Mouse (Mus musculus): Measurements from ENCODE around the gene Susd4. TPM values are rescaled to one million over a fixed set of nuclear protein-coding genes. Genes with fewer than 3 reads are reported as not detected.

The Susd4 gene
- 2.5 and 3.6 TPM in 2 replicates for total RNA-seq (2021)
- long read RNA-seq, partial matches to known transcripts = 7 of 17 reads
- long read RNA-seq, other reads (novel, unspliced or antisense) = 6 of 17 reads

GRCm38 (mm10) chr1:182763716-182764461, at the start of gene Susd4:
Susd4 (plus strand) TSS chr1:182763860.
- peak; percentile 59 for DNase-seq

GRCm38 (mm10) chr1:182714236-182714935, 49.3 kb upstream of the Susd4 start:
- DNase-seq = no peak

- DNase-seq = no peak
These were observed 36.1 kb upstream of the Susd4 start for GRCm38 (mm10) chr1:182727541-182727940.

DNA sequence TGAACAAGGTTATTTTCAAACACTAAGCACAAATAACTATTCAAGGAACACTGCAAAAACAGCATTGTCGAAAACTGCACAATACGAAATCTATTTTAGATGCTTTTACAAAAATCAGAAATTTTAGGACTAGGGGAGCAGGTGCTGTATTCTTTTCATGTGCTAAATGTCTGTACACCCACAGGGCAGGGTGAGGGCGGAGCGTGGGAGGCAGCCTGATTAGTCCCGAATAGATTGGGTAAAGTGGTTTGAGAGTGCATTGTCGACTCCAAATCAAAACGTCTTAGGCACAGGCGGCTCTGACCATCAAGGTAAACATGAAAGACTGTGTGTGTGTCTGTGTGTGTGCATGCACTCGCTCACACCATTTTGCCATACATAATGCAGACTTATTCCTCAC, 34.7 kb upstream of the Susd4 start:
- no peak for DNase-seq

GRCm38 (mm10) chr1:182732695-182733094, 31.0 kb upstream of the Susd4 start:
- no peak for DNase-seq

- DNase-seq = no peak
These were observed 27.8 kb upstream of the Susd4 start for GRCm38 (mm10) chr1:182735891-182736290.

- DNase-seq = no peak
These were observed 16.6 kb upstream of the Susd4 start for GRCm38 (mm10) chr1:182747081-182747480.

DNA sequence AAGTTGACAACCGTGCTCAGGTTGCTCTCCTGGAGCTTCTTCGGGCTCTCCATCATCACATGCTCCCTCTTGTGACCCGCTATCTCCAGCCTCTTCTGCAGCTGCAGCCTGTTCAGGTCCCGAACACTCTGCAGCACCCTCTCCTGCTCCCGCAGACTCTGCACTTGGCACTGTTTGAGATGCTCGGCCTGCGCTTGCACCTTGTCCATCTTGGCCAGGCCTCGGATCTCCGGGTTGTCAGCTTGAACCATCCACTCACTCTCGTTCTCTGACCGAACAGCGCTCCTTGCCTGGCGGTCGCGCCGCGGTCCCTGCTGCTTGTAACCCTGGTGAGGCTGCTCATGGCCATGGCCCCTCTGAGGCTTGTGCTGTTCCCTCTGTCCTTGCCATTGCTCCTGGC, 15.8 kb upstream of the Susd4 start:
- no peak for DNase-seq

- no peak for DNase-seq
These were observed 14.6 kb upstream of the Susd4 start, which contains the start of gene Ccdc185 for GRCm38 (mm10) chr1:182749080-182749479. Ccdc185 (minus strand) TSS chr1:182749180.

DNA sequence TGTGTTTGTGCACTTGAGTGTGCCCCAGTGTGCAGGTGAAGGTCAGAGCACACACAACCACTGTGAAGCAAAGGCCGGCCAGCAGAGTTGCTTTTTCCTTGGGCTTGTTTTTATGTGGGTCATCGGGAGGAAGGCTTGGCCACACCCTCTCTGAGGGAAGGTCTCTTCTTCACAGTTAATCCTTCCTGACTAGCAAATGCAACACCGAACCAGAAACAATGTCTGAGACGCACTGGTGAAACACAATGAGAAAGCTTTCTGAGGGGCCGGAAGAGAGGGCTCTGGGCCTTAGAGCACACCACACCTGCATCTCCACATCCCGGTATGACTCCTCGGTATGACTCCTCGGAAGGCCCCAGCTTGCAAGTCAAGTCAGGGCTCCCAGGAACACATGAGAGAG, 12.4 kb upstream of the Susd4 start:
- DNase-seq = no peak

- no peak for DNase-seq
These were observed 10.0 kb upstream of the Susd4 start for GRCm38 (mm10) chr1:182753694-182754093.

DNA sequence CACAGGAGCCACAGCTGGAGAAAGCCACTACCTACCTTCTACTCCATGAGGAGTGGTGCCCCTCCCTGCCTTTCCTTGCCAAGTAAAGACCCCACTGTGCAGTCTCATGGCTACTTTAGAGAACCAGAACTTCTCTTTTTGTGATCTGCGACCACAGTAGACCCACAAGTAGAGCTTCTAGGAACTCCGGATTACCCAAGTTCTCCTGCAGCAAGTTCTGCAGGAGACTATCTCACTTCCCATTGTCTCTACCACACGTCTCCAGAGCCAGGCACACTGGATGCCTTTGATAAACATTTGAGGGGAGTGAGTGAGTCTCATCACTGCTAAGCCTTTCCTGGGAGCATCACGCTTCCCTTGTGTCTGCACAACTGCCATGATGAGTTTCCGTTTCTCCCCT, 8.8 kb upstream of the Susd4 start:
- no peak for DNase-seq

GRCm38 (mm10) chr1:182758783-182759182, 4.9 kb upstream of the Susd4 start:
- DNase-seq = no peak

DNA sequence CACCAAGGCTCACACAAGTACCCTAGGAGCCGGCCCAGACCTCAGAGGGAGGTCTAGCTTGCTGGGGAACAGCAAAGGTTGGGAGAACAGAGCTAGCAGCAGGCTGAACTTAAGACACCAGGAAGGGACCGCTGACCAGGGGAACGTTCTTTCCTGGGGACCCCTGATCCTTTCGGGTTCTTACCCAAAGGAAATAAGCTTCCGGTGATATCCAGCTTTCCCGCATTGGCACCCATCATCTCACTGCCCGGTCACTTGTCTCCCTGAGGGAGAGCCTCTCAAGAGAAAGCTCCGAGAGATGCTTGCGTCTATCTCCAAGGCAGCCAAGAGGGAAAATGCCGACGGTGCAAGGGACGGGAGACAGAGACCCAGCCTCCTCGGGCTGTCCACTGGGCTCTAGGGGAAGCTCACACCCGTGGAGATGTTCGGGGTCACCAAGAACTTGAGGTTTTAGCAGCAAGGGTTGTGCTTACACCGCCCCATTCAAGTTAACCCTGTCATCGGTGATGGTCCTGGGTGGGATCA, 407 bp upstream of the Susd4 start:
- no peak for DNase-seq

DNA sequence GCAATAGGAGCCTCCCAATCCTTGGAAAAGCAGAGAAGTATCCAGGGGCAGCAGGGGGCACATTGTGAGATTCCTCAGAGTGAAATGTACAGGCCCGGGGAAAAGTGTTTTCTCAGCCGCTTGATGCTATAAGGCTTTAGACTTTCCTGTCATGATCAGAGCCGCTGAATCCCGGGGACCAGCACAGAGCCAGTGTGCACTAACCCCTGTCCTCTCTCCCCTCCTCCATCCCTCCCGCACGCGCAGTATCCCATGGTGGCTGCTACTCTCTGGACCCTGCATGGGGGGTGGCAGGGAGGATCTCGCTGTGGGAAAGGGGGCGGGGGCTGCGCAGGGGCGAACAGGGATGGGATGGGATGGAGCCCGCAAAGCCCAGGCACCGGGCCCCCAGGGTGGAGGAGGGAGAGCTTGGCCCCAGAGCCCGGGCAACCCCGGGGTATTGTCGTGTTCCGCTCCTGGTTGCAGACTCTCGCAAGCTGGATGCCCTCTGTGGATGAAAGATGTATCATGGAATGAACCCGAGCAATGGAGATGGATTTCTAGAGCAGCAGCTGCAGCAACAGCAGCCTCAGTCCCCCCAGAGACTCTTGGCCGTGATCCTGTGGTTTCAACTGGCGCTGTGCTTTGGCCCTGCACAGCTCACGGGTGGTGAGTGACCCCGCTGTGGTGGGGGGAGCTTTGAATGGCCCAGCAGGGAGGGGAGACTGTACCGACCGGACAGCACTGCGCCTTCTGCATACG, 1.1 kb downstream of the Susd4 start:
- DNase-seq = no peak

- DNase-seq = no peak
These were observed 11.9 kb downstream of the Susd4 start for GRCm38 (mm10) chr1:182775576-182775975.

DNA sequence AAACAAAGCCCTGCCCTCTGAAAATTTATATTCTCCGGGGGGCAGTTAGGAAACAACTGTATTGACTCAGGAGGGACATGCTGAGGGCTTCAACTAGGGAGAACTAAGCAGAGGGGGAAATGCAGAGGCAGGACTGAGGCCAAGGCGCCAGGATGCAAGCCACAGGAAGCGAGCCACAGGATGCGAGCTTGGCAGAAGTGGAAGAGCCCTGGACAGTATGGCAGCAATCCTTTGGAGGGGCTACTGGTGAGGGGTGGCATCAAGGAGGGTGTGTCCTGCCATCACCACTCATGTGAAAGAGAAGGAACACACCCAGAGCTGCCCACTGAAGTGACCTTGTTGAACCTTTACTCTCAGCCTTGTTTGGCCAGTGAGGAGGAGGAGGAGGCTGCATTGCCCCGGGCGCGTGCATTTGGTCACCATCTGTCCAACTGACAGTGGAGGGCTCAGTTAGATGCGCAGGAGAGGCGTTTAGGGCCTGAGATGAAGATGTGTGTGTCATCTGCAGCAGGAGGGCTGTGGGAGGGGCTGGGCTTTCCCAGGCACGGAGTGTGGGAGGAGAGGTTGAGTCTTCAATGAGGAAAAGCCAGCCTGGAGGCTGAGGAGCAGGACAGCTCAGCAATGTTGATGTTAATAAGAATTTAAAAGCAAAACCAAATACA, 13.2 kb downstream of the Susd4 start:
- no peak for DNase-seq

GRCm38 (mm10) chr1:182778225-182778624, 14.6 kb downstream of the Susd4 start:
- no peak for DNase-seq

GRCm38 (mm10) chr1:182779024-182779520, 15.4 kb downstream of the Susd4 start:
- no peak for DNase-seq

DNA sequence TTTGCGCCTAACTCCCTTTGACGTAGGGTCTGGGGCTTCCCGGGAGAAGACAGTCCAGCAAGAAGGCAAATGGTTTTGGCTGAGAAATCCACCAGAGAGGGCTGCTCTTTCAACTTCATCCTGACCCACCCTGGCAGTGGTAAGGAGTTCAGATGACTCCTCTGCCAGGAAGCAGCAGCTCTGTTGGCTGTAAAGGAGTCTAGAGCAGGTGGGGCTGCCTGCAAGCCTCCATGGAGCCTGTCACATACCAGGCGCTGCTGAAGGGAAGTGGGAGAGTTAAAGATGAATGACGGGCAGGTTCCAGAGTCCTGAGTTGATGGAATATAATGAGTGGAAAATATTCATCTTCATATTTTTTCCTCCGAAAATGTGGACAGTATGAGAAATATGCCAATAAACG, 20.1 kb downstream of the Susd4 start:
- DNase-seq = no peak

- no peak for DNase-seq
These were observed 21.1 kb downstream of the Susd4 start for GRCm38 (mm10) chr1:182784784-182785183.

DNA sequence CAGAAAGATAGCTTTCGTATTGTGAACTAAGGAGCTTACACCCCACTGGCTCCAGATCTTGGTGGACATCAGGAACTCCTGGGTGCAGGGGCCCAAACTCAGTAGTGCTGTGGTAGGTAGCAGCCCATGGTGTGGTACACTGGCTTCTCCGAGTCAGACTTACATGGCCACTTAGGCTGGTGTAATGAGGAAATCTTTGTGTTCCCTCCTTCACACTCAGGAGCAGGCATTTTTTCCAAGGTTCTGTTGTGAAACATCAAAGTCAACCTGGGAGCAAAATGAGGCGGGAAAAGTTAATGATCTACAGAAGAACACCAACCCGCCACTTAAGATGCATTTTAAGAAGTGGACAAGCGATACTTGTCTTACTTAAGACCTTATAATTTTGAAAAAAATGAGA, 21.8 kb downstream of the Susd4 start:
- no peak for DNase-seq
